Mouse (Mus musculus) c-Kit-positive CD71-positive TER-119-negative erythroid progenitor cells, embryonic 14.5 days (primary cell): ENCODE measurements at regions not wholly inside any gene's neighbourhood (a gene's known extent, or its start where the extent isn't known, plus 50 kb on each side); places are given as distances from the start of the nearest gene placed in this dataset.

ENCODE experiments used
- DNase-seq: peaks from one replicate; pipeline ENCODE4 v3.0.0-alpha.2; 2013; ENCODE audit warnings: low read depth

GRCm38 (mm10) chrX:42332906-42333305 is 156.6 kb upstream of the Tex13c2 start:
- DNase-seq: no peak

DNA sequence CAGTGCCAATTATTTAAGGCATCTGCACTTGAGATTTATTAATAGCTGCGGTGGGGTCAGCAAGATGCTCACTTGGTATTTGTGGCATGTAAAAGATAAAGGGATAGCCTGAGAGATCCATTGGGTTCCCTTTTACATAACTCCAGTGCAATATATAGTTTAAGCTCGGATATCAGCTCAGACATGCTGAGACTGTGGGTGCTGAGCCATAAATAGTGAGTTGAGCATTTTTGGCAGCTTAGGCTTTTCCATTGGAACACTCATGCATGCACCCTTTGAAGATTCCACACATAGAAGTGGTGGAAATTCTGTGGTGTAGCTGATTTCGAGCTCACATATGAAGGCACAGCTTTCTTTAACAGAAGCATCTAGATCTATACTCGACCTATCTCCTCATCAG is 155.9 kb upstream of the Tex13c2 start:
- DNase-seq: no peak

DNA sequence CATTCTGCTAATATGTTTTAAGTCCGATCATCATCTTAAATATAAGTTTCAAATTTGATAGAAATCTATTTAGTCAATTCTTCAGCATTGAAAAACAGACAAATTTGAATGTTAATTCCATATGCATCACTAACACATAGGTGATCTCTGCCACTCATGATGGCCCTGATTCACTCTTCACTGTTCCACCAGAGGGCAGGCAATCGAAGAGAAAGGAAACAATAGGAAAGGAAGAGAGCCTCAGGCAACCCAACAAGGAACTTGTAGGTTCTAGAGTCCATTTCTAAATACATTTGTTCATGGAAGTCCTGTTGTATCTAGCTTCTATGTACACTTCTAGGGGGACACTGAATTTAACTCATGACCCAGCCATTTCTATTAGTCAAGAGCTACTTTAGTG is 154.7 kb upstream of the Tex13c2 start:
- DNase-seq: no peak

GRCm38 (mm10) chrX:42336772-42337171 is 152.7 kb upstream of the Tex13c2 start:
- no peak for DNase-seq

GRCm38 (mm10) chrX:42342362-42342761 is 147.1 kb upstream of the Tex13c2 start:
- DNase-seq: no peak

DNA sequence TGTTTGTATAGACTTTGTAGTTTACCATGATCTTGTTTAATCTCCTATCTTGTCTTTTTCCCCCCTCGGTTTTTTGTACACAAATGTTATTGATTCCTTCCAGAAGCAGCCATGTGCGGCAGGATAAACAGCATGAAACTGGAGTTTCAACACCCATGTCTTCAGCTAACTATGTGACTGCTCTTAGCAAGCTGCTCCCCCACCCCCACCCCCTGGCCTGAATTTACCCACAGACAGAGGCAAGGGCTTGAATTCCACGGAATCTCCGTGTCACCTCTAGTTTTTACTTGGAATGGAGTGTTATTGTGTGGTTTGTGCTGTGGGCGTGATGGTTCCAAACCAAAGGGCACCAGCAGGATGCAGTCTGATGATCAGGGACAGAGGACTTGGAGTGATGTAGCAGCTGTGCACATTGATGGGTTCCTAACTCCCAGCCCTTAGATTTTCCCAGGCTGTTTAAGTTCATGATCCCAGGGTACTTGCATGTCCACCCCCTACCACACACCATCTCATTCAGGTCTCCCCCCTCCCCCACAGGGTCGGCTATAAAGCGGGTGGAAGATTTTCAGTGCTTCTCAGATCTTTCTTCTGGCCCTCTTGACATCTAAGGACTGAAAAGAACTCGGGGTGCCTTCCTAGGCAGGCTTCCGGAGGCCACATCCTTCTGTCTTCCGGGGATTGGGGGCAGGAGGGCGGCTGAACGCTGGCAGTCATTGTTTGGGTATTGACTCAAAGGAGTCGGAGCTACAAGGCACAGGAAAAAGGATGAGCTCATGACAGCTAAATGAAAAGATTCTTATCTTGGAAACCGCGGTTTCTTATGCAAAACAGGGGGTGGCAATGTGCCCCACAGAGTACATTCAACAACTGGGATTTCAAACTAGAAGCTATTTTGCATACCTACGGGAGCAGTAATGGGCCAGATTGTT is 146.3 kb upstream of the Tex13c2 start:
- DNase-seq: no peak

- no peak for DNase-seq
Measured at GRCm38 (mm10) chrX:42352610-42353254, 136.8 kb upstream of the Tex13c2 start.

DNA sequence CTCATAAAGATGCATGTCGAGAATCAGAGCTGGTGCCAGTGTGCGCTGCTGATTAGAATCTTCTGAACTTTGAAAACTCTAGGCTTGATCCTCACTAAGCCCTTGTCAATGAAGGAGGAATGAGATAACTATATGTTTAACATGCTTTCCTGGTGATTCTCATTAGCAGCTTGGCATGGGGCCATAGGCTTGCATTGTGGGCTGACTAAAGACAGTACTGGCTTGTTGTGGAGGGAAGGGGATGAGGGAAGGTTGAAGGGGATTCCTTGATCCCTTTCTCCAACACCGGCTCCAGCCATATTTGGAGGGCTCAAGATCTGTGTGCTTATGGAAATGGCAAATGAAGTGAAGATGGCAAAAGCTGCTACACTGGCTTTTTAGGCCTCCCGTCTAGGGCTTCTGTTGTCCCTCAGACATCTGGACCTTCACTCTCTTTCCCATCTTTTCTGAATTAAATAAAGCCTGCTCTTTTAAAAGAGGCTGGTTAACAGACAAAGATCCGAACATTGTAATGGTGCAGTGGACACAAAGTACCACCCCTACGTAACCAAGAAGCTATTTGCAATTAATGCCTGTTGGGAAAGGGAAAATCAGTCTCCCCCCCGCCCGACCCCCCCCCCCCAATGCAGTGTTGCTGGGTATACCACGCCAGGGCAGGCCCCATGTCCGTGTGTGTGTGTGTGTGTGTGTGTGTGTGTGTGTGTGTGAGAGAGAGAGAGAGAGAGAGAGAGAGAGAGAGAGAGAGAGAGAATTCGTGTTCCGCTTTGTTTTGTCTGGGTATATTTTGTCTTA is 129.9 kb upstream of the Tex13c2 start:
- no peak for DNase-seq

DNA sequence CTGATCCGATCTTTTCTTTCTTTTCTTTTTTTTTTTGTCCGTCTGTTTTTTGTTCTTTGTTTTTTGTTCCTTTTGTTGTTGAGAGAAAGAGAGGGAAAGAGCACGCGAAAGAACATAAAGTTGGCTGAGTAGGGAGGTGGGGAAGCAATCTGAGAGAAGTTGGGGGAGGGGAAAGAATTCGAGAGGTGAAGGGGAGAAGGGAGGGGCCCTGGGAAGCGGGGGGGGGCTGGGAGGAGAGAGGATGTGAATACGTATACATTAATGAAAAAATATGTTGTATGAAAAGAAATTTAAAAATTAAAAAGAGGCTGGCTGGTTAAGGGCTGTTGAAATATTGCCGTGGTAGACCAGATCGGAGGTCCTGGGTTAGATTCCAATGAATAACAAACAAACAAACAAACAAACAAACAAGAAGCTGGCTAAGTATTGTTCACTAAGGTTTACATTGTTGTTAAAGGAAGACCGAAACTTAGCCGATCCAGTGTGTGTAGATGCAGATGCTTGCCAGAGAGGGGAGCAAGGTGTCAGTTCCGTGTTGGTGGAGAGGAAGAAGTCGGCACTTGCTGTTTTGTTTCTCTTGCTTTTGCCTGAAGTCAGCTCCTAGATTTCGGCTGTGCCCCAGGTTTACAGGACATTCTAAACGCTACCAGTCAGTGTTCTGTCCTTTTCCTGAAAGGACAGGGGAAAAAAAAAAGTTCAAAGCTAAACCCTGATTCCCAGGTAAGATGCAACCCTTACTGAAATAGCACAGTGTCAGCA is 129.1 kb upstream of the Tex13c2 start:
- no peak for DNase-seq

DNA sequence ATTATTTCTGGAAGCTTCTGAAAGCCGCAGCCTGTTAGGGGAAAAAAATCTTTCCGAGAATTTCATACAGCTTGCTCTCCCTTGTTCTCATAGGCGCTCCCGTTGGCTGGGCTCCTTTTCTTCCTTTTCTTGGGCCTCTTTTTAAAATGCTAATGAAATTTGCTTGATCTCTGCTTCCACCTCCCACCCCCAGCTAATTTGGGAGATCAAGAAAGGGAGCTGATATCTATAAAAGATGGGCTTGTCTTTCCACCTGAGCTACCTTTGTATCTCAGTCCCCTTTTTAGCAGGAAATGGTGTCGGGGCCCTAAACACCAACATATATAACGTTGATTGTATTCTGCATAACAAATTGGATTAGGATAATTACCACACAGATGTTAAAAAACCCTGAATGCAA is 128.5 kb upstream of the Tex13c2 start:
- DNase-seq: no peak

- DNase-seq: no peak
Measured at GRCm38 (mm10) chrX:42361400-42362028, 128.0 kb upstream of the Tex13c2 start.

DNA sequence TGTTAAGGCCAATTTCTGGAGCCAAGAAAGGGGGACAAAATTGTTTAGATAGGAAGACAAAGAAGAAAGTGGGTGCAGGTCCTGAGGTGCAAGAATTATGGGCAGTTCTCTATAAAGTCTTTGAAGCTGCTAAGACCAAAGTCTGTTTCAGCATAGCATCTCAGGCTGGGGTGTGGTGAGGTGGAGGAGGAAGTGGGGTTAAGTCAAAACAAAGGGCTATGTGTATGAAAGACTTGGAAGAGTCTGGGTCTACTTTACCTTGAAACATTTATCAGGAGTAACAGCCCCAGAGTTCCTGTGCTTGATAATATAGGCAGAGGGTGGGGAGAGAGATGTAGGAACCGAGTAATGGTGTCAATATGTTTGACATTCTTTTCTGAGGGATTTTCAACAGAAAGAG is 125.4 kb upstream of the Tex13c2 start:
- DNase-seq: no peak

DNA sequence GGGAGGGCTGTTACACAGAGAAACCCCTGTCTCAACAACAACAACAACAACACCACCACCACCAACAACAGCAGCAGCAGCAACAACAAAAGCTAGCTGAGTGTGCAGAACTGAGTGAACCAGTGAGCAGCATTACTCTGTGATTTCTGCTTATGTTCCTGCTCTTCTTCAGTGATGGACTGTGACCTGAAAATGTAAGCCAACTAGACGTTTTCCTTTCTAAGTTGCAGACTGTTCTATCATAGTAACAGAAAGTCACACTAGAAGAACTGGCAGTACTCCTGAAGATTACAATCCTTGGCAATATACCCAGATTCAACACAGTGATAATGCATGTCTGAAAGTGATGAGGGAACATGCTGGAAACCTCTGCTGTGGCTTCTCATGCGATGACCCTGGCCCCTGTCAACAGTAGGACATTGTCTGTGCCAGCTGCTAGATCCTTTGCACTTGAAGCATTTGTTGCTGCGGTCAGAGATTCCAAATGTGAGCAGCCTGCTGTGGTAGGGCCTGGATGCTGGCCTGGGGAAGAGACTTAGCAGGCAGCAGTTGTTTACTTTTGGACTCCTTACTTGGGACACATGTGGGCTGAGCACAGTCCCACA is 115.6 kb upstream of the Tex13c2 start:
- DNase-seq: no peak

GRCm38 (mm10) chrX:42393836-42394556 is 95.5 kb upstream of the Tex13c2 start:
- peak; percentile 8 for DNase-seq

GRCm38 (mm10) chrX:42396441-42396840 is 93.0 kb upstream of the Tex13c2 start:
- no peak for DNase-seq

- no peak for DNase-seq
Measured at GRCm38 (mm10) chrX:42398836-42399235, 90.7 kb upstream of the Tex13c2 start.

GRCm38 (mm10) chrX:42399343-42399742 is 90.1 kb upstream of the Tex13c2 start:
- DNase-seq: peak; percentile 4

DNA sequence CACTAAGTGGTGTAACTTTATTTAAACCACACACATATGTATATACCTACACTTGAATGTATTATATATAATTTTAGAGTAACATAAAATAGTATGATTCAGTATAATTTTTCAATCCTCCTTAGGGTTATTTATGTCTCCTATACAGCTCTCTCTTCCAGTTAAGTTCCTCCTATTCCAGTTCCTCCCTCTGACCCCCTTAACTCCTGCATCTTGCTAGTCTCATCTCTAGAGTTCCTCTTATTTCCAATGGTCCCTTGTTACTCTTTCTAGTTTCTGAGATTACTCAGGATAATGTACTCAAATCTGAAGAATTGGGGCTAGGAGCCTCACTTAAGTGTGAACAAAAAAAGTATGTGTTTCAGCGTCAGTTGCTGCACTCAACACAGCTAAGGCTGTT is 88.4 kb upstream of the Tex13c2 start:
- no peak for DNase-seq

- DNase-seq: no peak
Measured at GRCm38 (mm10) chrX:42401564-42402334, 87.7 kb upstream of the Tex13c2 start.

- DNase-seq: no peak
Measured at GRCm38 (mm10) chrX:42402335-42402605, 87.2 kb upstream of the Tex13c2 start.
